Mouse (Mus musculus) gastrocnemius, postnatal 25 days (tissue): ENCODE data around the gene Tmem30b. TPM values are rescaled to one million over a fixed set of nuclear protein-coding genes. Genes with fewer than 3 reads are reported as not detected.
"Not testable (repeated sequence)": the region's sequence is repeated elsewhere in the genome, so short reads cannot be mapped to it uniquely, and the experiment has no call there.

Experiments
- DNase-seq: peaks from one replicate; pipeline ENCODE4 v3.0.0; 2022
- total RNA-seq, 2 experiments: library from RNA; stranded (reverse); gene quantifications; 1 replicate in 1 of 2; 2 replicates in 1 of 2; pipeline ENCODE4 v1.2.3; 2021

Tmem30b gene
- total RNA-seq, 2 experiments from 2014 or later, result 0.21 to 0.46 TPM

GRCm38 (mm10) chr12:73558525-73559195, 12.5 kb upstream of the Tmem30b start:
- no peak for DNase-seq

- peak; percentile 18 for DNase-seq
Measured at GRCm38 (mm10) chr12:73554155-73554554, 8.0 kb upstream of the Tmem30b start.

GRCm38 (mm10) chr12:73548259-73548658, 2.1 kb upstream of the Tmem30b start:
- no peak for DNase-seq

- DNase-seq, result no peak
Measured at GRCm38 (mm10) chr12:73547646-73548045, 1.5 kb upstream of the Tmem30b start.

GRCm38 (mm10) chr12:73545672-73546085, 513 bp downstream of the Tmem30b start:
- DNase-seq, result peak; percentile 42

- no peak for DNase-seq
Measured at GRCm38 (mm10) chr12:73544736-73545671, 1.2 kb downstream of the Tmem30b start.

- no peak for DNase-seq
Measured at GRCm38 (mm10) chr12:73543191-73543590, 3.0 kb downstream of the Tmem30b start.

GRCm38 (mm10) chr12:73540402-73540801, 5.8 kb downstream of the Tmem30b start:
- no peak for DNase-seq

GRCm38 (mm10) chr12:73539151-73539550, 7.0 kb downstream of the Tmem30b start:
- no peak for DNase-seq

GRCm38 (mm10) chr12:73538139-73538508, 8.1 kb downstream of the Tmem30b start:
- DNase-seq, result not testable (repeated sequence)

- DNase-seq, result no peak
Measured at GRCm38 (mm10) chr12:73537499-73538138, 8.6 kb downstream of the Tmem30b start.

- DNase-seq, result no peak
Measured at GRCm38 (mm10) chr12:73534591-73534990, 11.6 kb downstream of the Tmem30b start.

- no peak for DNase-seq
Measured at GRCm38 (mm10) chr12:73531889-73532479, 14.2 kb downstream of the Tmem30b start.

- DNase-seq, result no peak
Measured at GRCm38 (mm10) chr12:73529590-73529989, 16.6 kb downstream of the Tmem30b start.

- DNase-seq, result no peak
Measured at GRCm38 (mm10) chr12:73529131-73529530, 17.1 kb downstream of the Tmem30b start.

GRCm38 (mm10) chr12:73528142-73528541, 18.1 kb downstream of the Tmem30b start:
- not testable (repeated sequence) for DNase-seq

GRCm38 (mm10) chr12:73525254-73525885, 20.8 kb downstream of the Tmem30b start:
- DNase-seq, result no peak

GRCm38 (mm10) chr12:73523066-73523465, 23.1 kb downstream of the Tmem30b start:
- no peak for DNase-seq

- no peak for DNase-seq
Measured at GRCm38 (mm10) chr12:73521944-73522343, 24.2 kb downstream of the Tmem30b start.

- DNase-seq, result no peak
Measured at GRCm38 (mm10) chr12:73521238-73521841, 24.9 kb downstream of the Tmem30b start.

GRCm38 (mm10) chr12:73517768-73518167, 28.4 kb downstream of the Tmem30b start:
- DNase-seq, result no peak
